Mouse (Mus musculus) G1E (cell line): Measurements from ENCODE around the gene Jmjd8. TPM values are rescaled to one million over a fixed set of nuclear protein-coding genes. Genes with fewer than 3 reads are reported as not detected.

Experiments used
- ATAC-seq: 2 replicates; pipeline ENCODE4 v1.8.0; 2016; ENCODE audit warnings: mild to moderate bottlenecking; ENCODE audit not compliant: insufficient number of reproducible peaks, poor library complexity, low FRiP score, severe bottlenecking; ENCODE audit errors: extremely low read depth
- DNase-seq: peaks from one replicate; pipeline ENCODE4 v3.0.0; 2012; ENCODE audit warnings: low spot score
- H3K27me3 ChIP-seq: 2 replicates; pipeline ENCODE4 v1.6.1; 2012; ENCODE audit warnings: mild to moderate bottlenecking, low read length, inconsistent platforms; ENCODE audit not compliant: insufficient read depth
- H3K36me3 ChIP-seq: replicated peaks from 2 replicates; pipeline ENCODE3; 2012; ENCODE audit warnings: mild to moderate bottlenecking, inconsistent platforms
- H3K4me1 ChIP-seq: 2 replicates; pipeline ENCODE4 v1.6.1; 2012; ENCODE audit warnings: low read depth, low read length, inconsistent platforms, mixed read lengths; ENCODE audit not compliant: insufficient read depth
- H3K4me3 ChIP-seq: 2 replicates; pipeline ENCODE4 v1.5.1; 2012; ENCODE audit warnings: low read depth, mild to moderate bottlenecking, inconsistent platforms, low read length, moderate library complexity, mixed read lengths
- H3K9me3 ChIP-seq: replicated peaks from 2 replicates; pipeline ENCODE4 v1.6.1; 2012; ENCODE audit warnings: inconsistent platforms
- CTCF ChIP-seq: IDR thresholded peaks from 2 replicates; pipeline ENCODE4 v1.5.1; 2012; ENCODE audit warnings: low read depth, low read length, inconsistent platforms, mixed read lengths
- GATA1 ChIP-seq: IDR thresholded peaks from 2 replicates; pipeline ENCODE4 v1.6.1; 2012; ENCODE audit warnings: borderline replicate concordance, low read length, inconsistent platforms, mixed read lengths
- GATA2 ChIP-seq: IDR thresholded peaks from 2 replicates; pipeline ENCODE4 v1.6.1; 2012; ENCODE audit warnings: low read depth, low read length, inconsistent platforms, borderline replicate concordance
- POLR2AphosphoS5 ChIP-seq: IDR thresholded peaks from 2 replicates; pipeline ENCODE4 v1.6.1; 2012; ENCODE audit warnings: low read depth, low read length, inconsistent platforms; ENCODE audit not compliant: insufficient replicate concordance
- TAL1 ChIP-seq: conservative IDR thresholded peaks from 2 replicates; pipeline ENCODE4 v1.6.1; 2012; ENCODE audit warnings: low read depth, low read length, inconsistent platforms, mixed read lengths
- polyA plus RNA-seq: library from polyadenylated mRNA; stranded (reverse); fragments of >175 nt; gene quantifications from 2 replicates; pipeline ENCODE4 v1.2.3, GENCODE M21; 2012
- total RNA-seq, 2 experiments: library from RNA; stranded (forward) in 1 of 2; stranded (reverse) in 1 of 2; fragments of 200-1000 nt in 1 of 2; fragments of >200 nt in 1 of 2; fragmentation: Nextera tagmentation in 1 of 2; gene quantifications; 2 replicates each; pipeline ENCODE4 v1.2.3; 2014 to 2017

Jmjd8 gene
- total and polyA plus RNA-seq, 3 experiments, result 0.11 to 1.9 (median 0.90) TPM

GRCm38 (mm10) chr17:25840519-25840918, 11.9 kb downstream of the Jmjd8 start:
- Histone ChIP-seq H3K4me1 (peaks cover 89% of the 10 kb centered on the region), H3K4me3 (no peak overlapping the region), H3K9me3 (no peaks in the 10 kb centered on the region), H3K36me3 (peaks cover 86% of the 10 kb centered on the region), H3K27me3 (no peaks in the 10 kb centered on the region)
- DNase-seq, result no peak
- no peak for ATAC-seq
- no peak for TF ChIP-seq GATA2
- no peak for TF ChIP-seq TAL1
- no peak for TF ChIP-seq GATA1
- no peak for TF ChIP-seq CTCF
- TF ChIP-seq POLR2AphosphoS5, result no peak

- Histone ChIP-seq H3K4me3 (no peak within 1 kb of the TSS; the same call in none of the 2 replicates), H3K27me3 (0 out of 2 replicates have a peak, but pooled peaks cover 3% of the 10 kb centered on the region), H3K9me3 (no peaks in the 10 kb centered on the region), H3K4me1 (peaks cover 86% of the 10 kb centered on the region), H3K36me3 (peaks cover 86% of the 10 kb centered on the region)
- no peak for DNase-seq
- no peak for TF ChIP-seq POLR2AphosphoS5
- TF ChIP-seq GATA2, result no peak
- ATAC-seq, result no peak
These were observed 12.6 kb downstream of the Jmjd8 start, which contains the start of gene Gm20683 for GRCm38 (mm10) chr17:25841117-25841880. Gene Gm20683 (minus strand): TSS chr17:25841763.

GRCm38 (mm10) chr17:25842509-25842908, 13.8 kb downstream of the Jmjd8 start:
- Histone ChIP-seq H3K4me3 (no peak overlapping the region; the same call in 1 of the 2 replicates), H3K9me3 (no peaks in the 10 kb centered on the region), H3K36me3 (peaks cover 86% of the 10 kb centered on the region), H3K27me3 (peaks cover 10% of the 10 kb centered on the region; the same call in 1 of the 2 replicates), H3K4me1 (peaks cover 78% of the 10 kb centered on the region)
- no peak for ATAC-seq
- TF ChIP-seq CTCF, result no peak
- TF ChIP-seq GATA1, result no peak
- no peak for TF ChIP-seq GATA2
- TF ChIP-seq POLR2AphosphoS5, result no peak
- no peak for TF ChIP-seq TAL1
- no peak for DNase-seq

GRCm38 (mm10) chr17:25843122-25843521, 14.5 kb downstream of the Jmjd8 start:
- Histone ChIP-seq H3K27me3 (peaks cover 15% of the 10 kb centered on the region), H3K4me1 (peaks cover 72% of the 10 kb centered on the region), H3K36me3 (peaks cover 86% of the 10 kb centered on the region), H3K9me3 (no peaks in the 10 kb centered on the region), H3K4me3 (peak overlapping the region; percentile 87)
- no peak for ATAC-seq
- DNase-seq, result no peak
- TF ChIP-seq GATA1 (no peak), GATA2 (no peak), CTCF (no peak), TAL1 (no peak), POLR2AphosphoS5 (no peak)

GRCm38 (mm10) chr17:25843636-25844395, 15.1 kb downstream of the Jmjd8 start:
- Histone ChIP-seq H3K4me3 (peak overlapping the region; percentile 87), H3K9me3 (no peaks in the 10 kb centered on the region), H3K27me3 (peaks cover 21% of the 10 kb centered on the region), H3K36me3 (peaks cover 87% of the 10 kb centered on the region), H3K4me1 (peaks cover 67% of the 10 kb centered on the region)
- no peak for DNase-seq
- no peak for ATAC-seq
- TF ChIP-seq TAL1, result no peak
- TF ChIP-seq POLR2AphosphoS5, result no peak
- no peak for TF ChIP-seq GATA1
- TF ChIP-seq CTCF, result no peak
- TF ChIP-seq GATA2, result no peak

GRCm38 (mm10) chr17:25844396-25844901, 15.8 kb downstream of the Jmjd8 start, which contains the start of gene Rhot2:
Gene Rhot2 (minus strand): TSS chr17:25844851.
- Histone ChIP-seq H3K4me1 (peaks cover 60% of the 10 kb centered on the region), H3K9me3 (no peaks in the 10 kb centered on the region), H3K36me3 (peaks cover 87% of the 10 kb centered on the region), H3K4me3 (peak within 1 kb of the TSS; percentile 87), H3K27me3 (peaks cover 28% of the 10 kb centered on the region)
- DNase-seq (peak; percentile 93), ATAC-seq (peak; percentile 91)
- TF ChIP-seq GATA2 (no peak), POLR2AphosphoS5 (peak; percentile 10; the same call in 1 of the 2 replicates)
